Mouse (Mus musculus) adrenal gland, adult 8-10 months (tissue): ENCODE results near the gene Gm11037. TPM values are rescaled to one million over a fixed set of nuclear protein-coding genes. Genes with fewer than 3 reads are reported as not detected.

Experiments
- total RNA-seq, 4 experiments: library from RNA; stranded (reverse); gene quantifications; 2 replicates each; pipeline ENCODE4 v1.2.4; 2022

Gm11037 gene
- total RNA-seq, 4 experiments from 2014 or later, result not detected

Other genes with a start within 250 kb of the Gm11037 start
- gene 4930402H24Rik, start 227.1 kb upstream of the Gm11037 start, total RNA-seq, result 10 to 100 TPM; 24.7 to 48.2 (median 35.1) TPM
- 10 to 100 TPM; 35.4 to 45.0 (median 39.4) TPM for gene Atrn, start 227.0 kb upstream of the Gm11037 start, total RNA-seq
- gene Gfra4, start 90.4 kb upstream of the Gm11037 start, total RNA-seq, result 1 to 10 TPM; 5.6 to 7.2 (median 6.3) TPM
- 1 to 10 TPM; 2.0 to 4.2 (median 3.6) TPM for gene Adam33, start 69.7 kb upstream of the Gm11037 start, total RNA-seq
- gene Siglec1, start 46.7 kb upstream of the Gm11037 start, total RNA-seq, result 1 to 10 TPM; 5.1 to 6.4 (median 6.3) TPM
- gene Hspa12b, start 6.2 kb upstream of the Gm11037 start, total RNA-seq, result 10 to 100 TPM in 2 of 4 experiments, 1 to 10 TPM in 2; 8.1 to 16.8 (median 10.4) TPM
- gene 1700037H04Rik, start 26.6 kb downstream of the Gm11037 start, total RNA-seq, result 10 to 100 TPM; 32.2 to 68.7 (median 53.9) TPM
- 10 to 100 TPM; 63.5 to 76.9 (median 73.5) TPM for gene Cenpb, start 46.6 kb downstream of the Gm11037 start, total RNA-seq
- gene Cdc25b, start 53.5 kb downstream of the Gm11037 start, total RNA-seq, result 1 to 10 TPM; 4.5 to 9.4 (median 6.3) TPM
- gene Spef1, start 53.8 kb downstream of the Gm11037 start, total RNA-seq, result 1 to 10 TPM; 4.0 to 6.4 (median 5.1) TPM
- gene Ap5s1, start 73.6 kb downstream of the Gm11037 start, total RNA-seq, result 10 to 100 TPM; 24.4 to 29.0 (median 26.6) TPM
- 10 to 100 TPM; 45.2 to 50.0 (median 46.1) TPM for gene Mavs, start 100.6 kb downstream of the Gm11037 start, total RNA-seq
- 10 to 100 TPM; 49.0 to 61.9 (median 53.7) TPM for gene Pank2, start 129.0 kb downstream of the Gm11037 start, total RNA-seq
- gene Rnf24, start 219.4 kb downstream of the Gm11037 start, total RNA-seq, result 10 to 100 TPM in 2 of 4 experiments, 1 to 10 TPM in 2; 6.2 to 16.7 (median 11.0) TPM